Mouse (Mus musculus) mature B cell (primary cell): ENCODE data around the gene Hspbp1.

Experiments used
- in situ Hi-C: fragments of 300-500 bp; cut with MboI; formaldehyde crosslinking; loops from 2 replicates; pipeline ENCODE4 v1.14.3; 2019

Gene Hspbp1

DNA sequence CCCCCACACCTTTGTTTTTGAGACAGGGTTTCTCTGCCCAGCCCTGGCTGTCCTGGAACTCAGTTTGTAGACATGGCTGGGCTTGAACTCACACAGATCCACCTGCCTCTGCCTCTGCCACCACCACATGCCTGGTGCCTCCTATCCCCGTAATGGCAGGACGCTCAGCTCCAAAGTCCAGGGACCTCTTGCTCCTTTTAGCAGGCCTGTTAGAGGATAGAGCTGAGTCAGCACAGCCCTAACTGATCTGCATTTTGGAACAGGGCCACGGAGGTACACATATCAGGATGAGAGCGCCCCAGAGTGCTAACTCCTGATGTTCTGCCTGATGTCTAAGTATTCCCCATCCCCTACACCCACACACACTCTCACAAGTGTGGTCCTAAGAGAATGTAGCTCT, 53.8 kb downstream of the Hspbp1 start, which contains the start of gene Tmem86b:
TSS of gene Tmem86b (minus strand) at position 392 of the 400 bp plus-strand sequence.
- in situ Hi-C loops, result no loop called here

DNA sequence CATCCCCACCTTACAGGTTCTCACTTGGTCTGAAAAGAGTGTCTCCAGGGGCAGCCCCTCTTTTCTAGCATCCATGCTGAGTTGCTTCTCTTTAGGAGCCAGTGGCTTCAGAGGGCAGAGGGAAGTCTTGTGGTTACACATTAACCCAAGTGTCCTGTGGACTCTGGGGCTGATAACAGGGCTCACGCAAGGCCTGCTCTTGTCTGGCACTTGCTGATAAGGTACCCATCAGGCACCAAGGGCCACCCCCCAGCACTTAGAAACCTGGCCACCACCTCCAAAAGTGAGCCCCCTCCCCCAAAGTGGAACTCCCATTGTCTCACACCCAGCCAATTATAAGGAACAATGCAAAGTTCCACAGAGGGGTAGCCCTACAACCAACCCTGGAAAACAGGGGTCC, 54.7 kb downstream of the Hspbp1 start:
- in situ Hi-C loops, result no loop called here

- in situ Hi-C loops, result loop anchor here (10.0 kb wide), 1 partner anchor 165 kb away; the partner anchor contains the start of gene Rpl28
These were observed 55.3 kb downstream of the Hspbp1 start for GRCm38 (mm10) chr7:4629586-4629985.

GRCm38 (mm10) chr7:4625928-4626327, 58.9 kb downstream of the Hspbp1 start:
- in situ Hi-C loops, result loop anchor here (10.0 kb wide), 1 partner anchor 169 kb away; the partner anchor contains the start of gene Rpl28

GRCm38 (mm10) chr7:4624343-4624742, 60.5 kb downstream of the Hspbp1 start:
- in situ Hi-C loops, result loop anchor here (10.0 kb wide), 1 partner anchor 170 kb away; the partner anchor contains the start of gene Rpl28

GRCm38 (mm10) chr7:4623544-4624189, 61.2 kb downstream of the Hspbp1 start:
- in situ Hi-C loops, result loop anchor here (10.0 kb wide), 1 partner anchor 171 kb away; the partner anchor contains the start of gene Rpl28

- in situ Hi-C loops, result loop anchor here (10.0 kb wide), 1 partner anchor 175 kb away; the partner anchor contains the start of gene Rpl28
These were observed 64.9 kb downstream of the Hspbp1 start for GRCm38 (mm10) chr7:4619979-4620378.

DNA sequence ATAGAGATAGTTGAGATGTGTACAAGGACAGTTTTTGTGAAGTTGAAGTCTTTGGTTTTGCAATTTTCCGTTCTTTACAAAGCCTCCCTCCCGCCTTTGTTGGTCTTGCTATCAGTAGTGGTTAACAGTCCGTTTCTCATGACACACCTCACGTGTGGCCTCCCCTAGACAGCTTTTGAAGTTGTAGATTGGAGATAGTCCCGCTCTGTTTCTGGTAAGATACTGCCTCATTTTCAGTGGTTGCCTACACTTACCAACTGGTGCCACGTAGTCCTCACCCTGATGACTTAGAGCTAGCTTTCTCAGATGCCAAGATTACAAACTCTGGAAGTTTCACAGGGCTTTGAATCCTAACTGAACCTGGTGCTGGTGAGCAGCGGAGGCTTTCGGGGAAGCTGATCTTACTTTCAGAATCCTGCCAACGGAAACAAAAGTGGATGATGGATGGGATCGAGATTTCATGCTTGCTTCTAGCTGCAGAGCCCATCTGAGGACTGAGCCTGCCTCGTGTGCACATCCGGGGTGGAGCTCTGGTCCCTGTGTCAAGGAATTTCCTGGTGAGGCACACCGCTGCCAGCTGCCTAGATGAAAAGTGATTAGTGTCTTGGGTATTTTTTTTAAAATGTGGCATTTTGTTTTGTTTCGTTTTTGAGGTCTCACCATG, 71.0 kb downstream of the Hspbp1 start:
- in situ Hi-C loops, result no loop called here

GRCm38 (mm10) chr7:4612956-4613355, 71.9 kb downstream of the Hspbp1 start:
- in situ Hi-C loops, result no loop called here

- in situ Hi-C loops, result no loop called here
These were observed 72.5 kb downstream of the Hspbp1 start for GRCm38 (mm10) chr7:4612386-4612785.

- in situ Hi-C loops, result no loop called here
These were observed 72.9 kb downstream of the Hspbp1 start for GRCm38 (mm10) chr7:4611921-4612341.

GRCm38 (mm10) chr7:4611511-4611910, 73.4 kb downstream of the Hspbp1 start:
- in situ Hi-C loops, result no loop called here
